Mouse (Mus musculus) small intestine, adult 2 months (tissue): Measurements from ENCODE around the gene Snrk.

Experiments used
- CTCF ChIP-seq: fragments of 200-500 bp; IDR thresholded peaks from 2 replicates; pipeline ENCODE4 v1.5.1; 2012; ENCODE audit warnings: low read depth, mild to moderate bottlenecking, control low read depth, inconsistent platforms, low read length, moderate library complexity, mixed read lengths; ENCODE audit not compliant: insufficient replicate concordance, insufficient read length; ENCODE audit errors: extremely low read depth
- POLR2A ChIP-seq: fragments of 200-500 bp; IDR thresholded peaks from 2 replicates; pipeline ENCODE4 v1.6.1; 2012; ENCODE audit warnings: low read depth, mild to moderate bottlenecking, control low read depth, inconsistent platforms, low read length, moderate library complexity

GRCm38 (mm10) chr9:122104285-122104829 lies 12.7 kb upstream of the Snrk start:
- no peak for TF ChIP-seq POLR2A
- TF ChIP-seq CTCF = no peak
